Mouse (Mus musculus) myocyte (in vitro differentiated cells): ENCODE measurements around the gene Pard6b.

Source experiments
- MYOG ChIP-seq, 3 experiments: IDR thresholded peaks; one replicate each; pipeline ENCODE4 v1.6.1; 2011; ENCODE audit warnings: control low read depth in 2 of 3, low read depth in 2 of 3, mild to moderate bottlenecking in 2 of 3; ENCODE audit not compliant: insufficient read length in 2 of 3, control insufficient read depth in 1 of 3, insufficient read depth in 1 of 3
- POLR2A ChIP-seq: IDR thresholded peaks from one replicate; pipeline ENCODE4 v1.6.1; 2011; ENCODE audit warnings: low read depth, mild to moderate bottlenecking, control low read depth, moderate library complexity; ENCODE audit not compliant: insufficient read length

- no peak for TF ChIP-seq POLR2A
- no peak for TF ChIP-seq MYOG (IDR thresholded peaks at IDR 0.05; ENCODE audit: control insufficient read depth in 1 of 3, insufficient read depth in 1 of 3, insufficient read length in 2 of 3, low read depth in 2 of 3)
Measured at GRCm38 (mm10) chr2:168081933-168082306, 1.1 kb downstream of the Pard6b start.
